Mouse (Mus musculus) neural tube, embryonic 12.5 days (tissue): Measurements from ENCODE around the gene Iqce. TPM values are rescaled to one million over a fixed set of nuclear protein-coding genes. Genes with fewer than 3 reads are reported as not detected.

Experiments used
- ATAC-seq: fragments of 200-750 bp; cut with Nextera tagmentation; 2 replicates; pipeline ENCODE4 v1.8.0; 2017; ENCODE audit warnings: low read depth, mild to moderate bottlenecking, moderate TSS enrichment, moderate library complexity; ENCODE audit not compliant: low FRiP score
- H3K27ac ChIP-seq: fragments of 300-500 bp; sonication (generic); 2 replicates; pipeline ENCODE4 v1.5.1; 2016
- H3K27me3 ChIP-seq: fragments of 300-500 bp; sonication (generic); replicated peaks from 2 replicates; pipeline ENCODE4 v1.6.1; 2016; ENCODE audit warnings: mild to moderate bottlenecking
- H3K36me3 ChIP-seq: fragments of 300-500 bp; sonication (generic); 2 replicates; pipeline ENCODE4 v1.6.1; 2016; ENCODE audit warnings: mild to moderate bottlenecking
- H3K4me1 ChIP-seq: fragments of 300-500 bp; sonication (generic); 2 replicates; pipeline ENCODE4 v1.6.1; 2016
- H3K4me2 ChIP-seq: fragments of 300-500 bp; sonication (generic); replicated peaks from 2 replicates; pipeline ENCODE4 v1.6.1; 2016; ENCODE audit warnings: mild to moderate bottlenecking
- H3K4me3 ChIP-seq: fragments of 300-500 bp; sonication (generic); 2 replicates; pipeline ENCODE4 v1.5.1; 2016
- H3K9ac ChIP-seq: fragments of 300-500 bp; sonication (generic); 2 replicates; pipeline ENCODE4 v1.6.1; 2016; ENCODE audit warnings: mild to moderate bottlenecking
- H3K9me3 ChIP-seq: fragments of 300-500 bp; sonication (generic); 2 replicates; pipeline ENCODE4 v1.6.1; 2016; ENCODE audit warnings: mild to moderate bottlenecking
- WGBS: fragments of 180-500 bp; shearing (Covaris S2); methylation state at CpG from one replicate; pipeline ENCODE4 v1.1.7; 2016; 5-methylcytosine and 5-hydroxymethylcytosine counted together
- polyA plus RNA-seq: library from polyadenylated mRNA; unstranded; fragments of >200 nt; fragmentation: Nextera tagmentation; extraction: Ambion mirVana; gene quantifications from 2 replicates; pipeline ENCODE4 v1.2.1, GENCODE M21; 2016

Iqce gene
- polyA plus RNA-seq, 1 experiment from 2014 or later, result 29.5 TPM

- Histone ChIP-seq H3K4me3 (no peak overlapping the region), H3K9me3 (no peaks in the 10 kb centered on the region), H3K9ac (no peak overlapping the region), H3K36me3 (no peaks in the 10 kb centered on the region), H3K4me1 (peaks cover 11% of the 10 kb centered on the region), H3K27me3 (no peaks in the 10 kb centered on the region), H3K4me2 (no peak overlapping the region), H3K27ac (no peak overlapping the region)
- ATAC-seq, result no peak
- 83% methylated on average over 7 of the region's 7 CpGs for WGBS
Measured at GRCm38 (mm10) chr5:140652587-140652986, 49.6 kb downstream of the Iqce start.

GRCm38 (mm10) chr5:140651231-140651630 lies 50.9 kb downstream of the Iqce start:
- no peak overlapping the region for H3K4me3 ChIP-seq
- no peak overlapping the region for H3K4me2 ChIP-seq
- no peak for ATAC-seq
- no peak overlapping the region for H3K9ac ChIP-seq
- 0 out of 2 replicates have a peak, but pooled peaks cover 1% of the 10 kb centered on the region for H3K36me3 ChIP-seq
- 88% methylated on average over 11 of the region's 11 CpGs for WGBS
- no peaks in the 10 kb centered on the region for H3K9me3 ChIP-seq
- no peak overlapping the region for H3K27ac ChIP-seq
- peaks cover 24% of the 10 kb centered on the region for H3K4me1 ChIP-seq
- H3K27me3 ChIP-seq, result no peaks in the 10 kb centered on the region

GRCm38 (mm10) chr5:140649881-140650414 lies 52.2 kb downstream of the Iqce start:
- Histone ChIP-seq H3K4me2 (peak overlapping the region; percentile 96), H3K27me3 (no peaks in the 10 kb centered on the region), H3K36me3 (peaks cover 12% of the 10 kb centered on the region), H3K9me3 (no peaks in the 10 kb centered on the region), H3K9ac (peak overlapping the region; percentile 61), H3K4me1 (peaks cover 37% of the 10 kb centered on the region), H3K4me3 (0 out of 2 replicates have a peak overlapping the region, but pooled peaks have one; percentile 98), H3K27ac (peak overlapping the region; percentile 75; the same call in 1 of the 2 replicates)
- 62% methylated on average over 7 of the region's 7 CpGs for WGBS
- ATAC-seq, result no peak

- no peaks in the 10 kb centered on the region for H3K27me3 ChIP-seq
- H3K36me3 ChIP-seq, result peaks cover 20% of the 10 kb centered on the region
- peak overlapping the region; percentile 75 for H3K27ac ChIP-seq
- ATAC-seq, result peak; percentile 93
- peaks cover 39% of the 10 kb centered on the region for H3K4me1 ChIP-seq
- H3K9me3 ChIP-seq, result no peaks in the 10 kb centered on the region
- peak overlapping the region; percentile 96 for H3K4me2 ChIP-seq
- 2% methylated on average over 26 of the region's 26 CpGs for WGBS
- peak overlapping the region; percentile 61 for H3K9ac ChIP-seq
- peak overlapping the region; percentile 98 for H3K4me3 ChIP-seq
Measured at GRCm38 (mm10) chr5:140649101-140649667, 53.0 kb downstream of the Iqce start.

GRCm38 (mm10) chr5:140648519-140649100 lies 53.6 kb downstream of the Iqce start, which contains the start of gene Ttyh3:
Gene Ttyh3 (minus strand): TSS chr5:140649031.
- no peaks in the 10 kb centered on the region for H3K9me3 ChIP-seq
- peak within 1 kb of the TSS; percentile 75 for H3K27ac ChIP-seq
- peaks cover 25% of the 10 kb centered on the region for H3K36me3 ChIP-seq
- H3K4me3 ChIP-seq, result peak within 1 kb of the TSS; percentile 98
- peak within 1 kb of the TSS; percentile 99 for H3K9ac ChIP-seq
- H3K4me1 ChIP-seq, result peaks cover 39% of the 10 kb centered on the region
- ATAC-seq, result peak; percentile 30
- under 1% methylated on average over 59 of the region's 62 CpGs for WGBS
- no peaks in the 10 kb centered on the region for H3K27me3 ChIP-seq
- peak within 1 kb of the TSS; percentile 96 for H3K4me2 ChIP-seq

- H3K4me3 ChIP-seq, result peak overlapping the region; percentile 98
- no peaks in the 10 kb centered on the region for H3K9me3 ChIP-seq
- peak; percentile 48 for ATAC-seq
- peaks cover 25% of the 10 kb centered on the region for H3K36me3 ChIP-seq
- H3K27ac ChIP-seq, result peak overlapping the region; percentile 75
- H3K9ac ChIP-seq, result peak overlapping the region; percentile 99
- no peaks in the 10 kb centered on the region for H3K27me3 ChIP-seq
- peak overlapping the region; percentile 96 for H3K4me2 ChIP-seq
- peaks cover 44% of the 10 kb centered on the region for H3K4me1 ChIP-seq
- WGBS, result 4% methylated on average over 13 of the region's 13 CpGs
Measured at GRCm38 (mm10) chr5:140647821-140648518, 54.2 kb downstream of the Iqce start.

GRCm38 (mm10) chr5:140647031-140647760 lies 55.0 kb downstream of the Iqce start:
- Histone ChIP-seq H3K4me2 (peak overlapping the region; percentile 96), H3K4me3 (peak overlapping the region; percentile 98), H3K4me1 (peaks cover 52% of the 10 kb centered on the region), H3K27ac (no peak overlapping the region), H3K27me3 (no peaks in the 10 kb centered on the region), H3K9me3 (no peaks in the 10 kb centered on the region), H3K36me3 (peaks cover 25% of the 10 kb centered on the region), H3K9ac (peak overlapping the region; percentile 99)
- no peak for ATAC-seq
- WGBS, result 38% methylated on average over 13 of the region's 13 CpGs

GRCm38 (mm10) chr5:140646171-140646570 lies 56.0 kb downstream of the Iqce start:
- no peaks in the 10 kb centered on the region for H3K9me3 ChIP-seq
- peak overlapping the region; percentile 96 for H3K4me2 ChIP-seq
- 0 out of 2 replicates have a peak overlapping the region, but pooled peaks have one; percentile 32 for H3K27ac ChIP-seq
- peaks cover 25% of the 10 kb centered on the region for H3K36me3 ChIP-seq
- ATAC-seq, result no peak
- no peaks in the 10 kb centered on the region for H3K27me3 ChIP-seq
- 89% methylated on average over 6 of the region's 6 CpGs for WGBS
- H3K4me3 ChIP-seq, result peak overlapping the region; percentile 98
- peak overlapping the region; percentile 99 for H3K9ac ChIP-seq
- H3K4me1 ChIP-seq, result peaks cover 62% of the 10 kb centered on the region

- H3K36me3 ChIP-seq, result peaks cover 31% of the 10 kb centered on the region
- WGBS, result 89% methylated on average over 4 of the region's 4 CpGs
Measured at GRCm38 (mm10) chr5:140645454-140645853, 56.7 kb downstream of the Iqce start.

GRCm38 (mm10) chr5:140644702-140645201 lies 57.4 kb downstream of the Iqce start:
- peaks cover 70% of the 10 kb centered on the region for H3K4me1 ChIP-seq
- H3K9me3 ChIP-seq, result no peaks in the 10 kb centered on the region
- 80% methylated on average over 15 of the region's 15 CpGs for WGBS
- no peak for ATAC-seq
- H3K4me2 ChIP-seq, result peak overlapping the region; percentile 96
- H3K27ac ChIP-seq, result 0 out of 2 replicates have a peak overlapping the region, but pooled peaks have one; percentile 32
- no peaks in the 10 kb centered on the region for H3K27me3 ChIP-seq
- peaks cover 38% of the 10 kb centered on the region for H3K36me3 ChIP-seq
- H3K4me3 ChIP-seq, result no peak overlapping the region
- H3K9ac ChIP-seq, result 0 out of 2 replicates have a peak overlapping the region, but pooled peaks have one; percentile 99

More at GRCm38 (mm10) chr5:140645454-140645853, 56.7 kb downstream of the Iqce start:
- no peak for ATAC-seq
- H3K27me3 ChIP-seq, result no peaks in the 10 kb centered on the region
- peak overlapping the region; percentile 98; the same call in 1 of the 2 replicates for H3K4me3 ChIP-seq
- H3K27ac ChIP-seq, result peak overlapping the region; percentile 32; the same call in 1 of the 2 replicates
- no peaks in the 10 kb centered on the region for H3K9me3 ChIP-seq
- peak overlapping the region; percentile 96 for H3K4me2 ChIP-seq
- peaks cover 68% of the 10 kb centered on the region for H3K4me1 ChIP-seq
- H3K9ac ChIP-seq, result peak overlapping the region; percentile 99; the same call in 1 of the 2 replicates

GRCm38 (mm10) chr5:140644263-140644662 lies 57.9 kb downstream of the Iqce start:
- H3K4me2 ChIP-seq, result peak overlapping the region; percentile 96; the same call in 1 of the 2 replicates

More at GRCm38 (mm10) chr5:140644263-140644662, 57.9 kb downstream of the Iqce start:
- Histone ChIP-seq H3K36me3 (peaks cover 39% of the 10 kb centered on the region), H3K9ac (no peak overlapping the region), H3K9me3 (no peaks in the 10 kb centered on the region), H3K27ac (no peak overlapping the region), H3K4me1 (peaks cover 67% of the 10 kb centered on the region), H3K27me3 (no peaks in the 10 kb centered on the region), H3K4me3 (no peak overlapping the region)
- no peak for ATAC-seq
- WGBS, result 91% methylated on average over 6 of the region's 6 CpGs
